Mouse (Mus musculus) bone marrow macrophage, adult 2 months (primary cell): ENCODE data around the gene Clns1a. TPM values are rescaled to one million over a fixed set of nuclear protein-coding genes. Genes with fewer than 3 reads are reported as not detected.

Experiments
- H3K27ac ChIP-seq: 2 replicates; pipeline ENCODE4 v1.5.1; 2012; ENCODE audit warnings: low read depth, low read length; ENCODE audit not compliant: insufficient read depth
- H3K4me1 ChIP-seq: 2 replicates; pipeline ENCODE4 v1.6.1; 2012; ENCODE audit warnings: low read length; ENCODE audit not compliant: control insufficient read depth, insufficient read depth
- H3K4me3 ChIP-seq: 2 replicates; pipeline ENCODE4 v1.5.1; 2012; ENCODE audit warnings: mild to moderate bottlenecking, low read length, moderate library complexity; ENCODE audit not compliant: insufficient read depth
- CTCF ChIP-seq: IDR thresholded peaks from 2 replicates; pipeline ENCODE4 v1.5.1; 2012; ENCODE audit warnings: low read depth, mild to moderate bottlenecking, low read length, moderate library complexity
- POLR2A ChIP-seq: IDR thresholded peaks from 2 replicates; pipeline ENCODE4 v1.6.1; 2012; ENCODE audit warnings: mild to moderate bottlenecking, low read depth, low read length, borderline replicate concordance
- polyA plus RNA-seq: library from polyadenylated mRNA; stranded (reverse); fragments of >200 nt; gene quantifications from 2 replicates; pipeline ENCODE4 v1.2.4, GENCODE M21; 2012; ENCODE audit not compliant: missing spikeins, insufficient read depth, insufficient read length

The Clns1a gene
- polyA plus RNA-seq, 1 experiment, result 41.0 TPM

- Histone ChIP-seq H3K4me1 (peaks cover 21% of the 10 kb centered on the region), H3K27ac (no peak overlapping the region), H3K4me3 (no peak overlapping the region)
- no peak for TF ChIP-seq CTCF
- TF ChIP-seq POLR2A, result no peak
Measured at GRCm38 (mm10) chr7:97740948-97741347, 44.5 kb downstream of the Clns1a start.

GRCm38 (mm10) chr7:97741756-97742291, 45.4 kb downstream of the Clns1a start:
- no peak for TF ChIP-seq CTCF
- no peak for TF ChIP-seq POLR2A
- H3K27ac ChIP-seq, result no peak overlapping the region
- H3K4me1 ChIP-seq, result peaks cover 21% of the 10 kb centered on the region
- no peak overlapping the region for H3K4me3 ChIP-seq

- peaks cover 21% of the 10 kb centered on the region for H3K4me1 ChIP-seq
- no peak overlapping the region for H3K27ac ChIP-seq
- H3K4me3 ChIP-seq, result no peak overlapping the region
- TF ChIP-seq POLR2A, result no peak
- peak; percentile 56; the same call in 1 of the 2 replicates for TF ChIP-seq CTCF
Measured at GRCm38 (mm10) chr7:97745299-97745698, 48.9 kb downstream of the Clns1a start.

- peaks cover 12% of the 10 kb centered on the region for H3K4me1 ChIP-seq
- H3K4me3 ChIP-seq, result no peak overlapping the region
- H3K27ac ChIP-seq, result no peak overlapping the region
- TF ChIP-seq CTCF (no peak), POLR2A (no peak)
Measured at GRCm38 (mm10) chr7:97747176-97747707, 50.8 kb downstream of the Clns1a start.

GRCm38 (mm10) chr7:97747787-97748497, 51.5 kb downstream of the Clns1a start:
- peaks cover 12% of the 10 kb centered on the region for H3K4me1 ChIP-seq
- TF ChIP-seq CTCF, result peak; percentile 67; the same call in 1 of the 2 replicates
- no peak for TF ChIP-seq POLR2A
- H3K4me3 ChIP-seq, result peak overlapping the region; percentile 47
- peak overlapping the region; percentile 65 for H3K27ac ChIP-seq

GRCm38 (mm10) chr7:97748527-97749206, 52.2 kb downstream of the Clns1a start:
- Histone ChIP-seq H3K27ac (peak overlapping the region; percentile 82), H3K4me3 (peak overlapping the region; percentile 64), H3K4me1 (peaks cover 12% of the 10 kb centered on the region)
- no peak for TF ChIP-seq POLR2A
- TF ChIP-seq CTCF, result no peak

GRCm38 (mm10) chr7:97749207-97750190, 53.1 kb downstream of the Clns1a start:
- Histone ChIP-seq H3K4me1 (peaks cover 12% of the 10 kb centered on the region), H3K4me3 (peak overlapping the region; percentile 64), H3K27ac (peak overlapping the region; percentile 82)
- TF ChIP-seq CTCF (no peak), POLR2A (no peak)

- H3K4me3 ChIP-seq, result no peak overlapping the region
- TF ChIP-seq POLR2A (no peak), CTCF (no peak)
- H3K27ac ChIP-seq, result no peak overlapping the region
- H3K4me1 ChIP-seq, result peaks cover 3% of the 10 kb centered on the region; the same call in 1 of the 2 replicates
Measured at GRCm38 (mm10) chr7:97756967-97757881, 60.8 kb downstream of the Clns1a start.
